Mouse (Mus musculus): Measurements from ENCODE around the gene Fam19a5.

- TF ChIP-seq CTCF (IDR thresholded peaks at IDR 0.05; ENCODE audit: low read depth) (no peak), EP300 (optimal IDR thresholded peaks at IDR 0.05) (no peak)
These were observed 124.0 kb downstream of the Fam19a5 start for GRCm38 (mm10) chr15:87668112-87668511.
